Mouse (Mus musculus): Measurements from ENCODE around the gene Vav3. TPM values are rescaled to one million over a fixed set of nuclear protein-coding genes. Genes with fewer than 3 reads are reported as not detected.

The Vav3 gene
- polyA plus RNA-seq, 1 experiment from 2014 or later, result 11.3 TPM

GRCm38 (mm10) chr3:109602753-109603152 lies 262.3 kb downstream of the Vav3 start:
- Histone ChIP-seq H3K27ac (replicated peaks) (no peak overlapping the region), H3K9me3 (replicated peaks) (no peaks in the 10 kb centered on the region), H3K4me3 (replicated peaks) (no peak overlapping the region), H3K36me3 (no peaks in the 10 kb centered on the region), H3K27me3 (replicated peaks) (no peaks in the 10 kb centered on the region), H3K9ac (replicated peaks) (no peak overlapping the region), H3K4me2 (no peak overlapping the region), H3K4me1 (no peaks in the 10 kb centered on the region)
- ATAC-seq (ENCODE audit: low FRiP score), result no peak
- 66% methylated on average over 1 of the region's 1 CpGs for WGBS

GRCm38 (mm10) chr3:109606121-109606520 lies 265.7 kb downstream of the Vav3 start:
- H3K36me3 ChIP-seq, result no peaks in the 10 kb centered on the region
- H3K4me1 ChIP-seq, result no peaks in the 10 kb centered on the region
- ATAC-seq (ENCODE audit: low FRiP score), result no peak
- no peak overlapping the region for H3K4me3 ChIP-seq (replicated peaks)
- 83% methylated on average over 2 of the region's 2 CpGs for WGBS
- no peaks in the 10 kb centered on the region for H3K27me3 ChIP-seq (replicated peaks)
- no peaks in the 10 kb centered on the region for H3K9me3 ChIP-seq (replicated peaks)
- no peak overlapping the region for H3K4me2 ChIP-seq
- no peak overlapping the region for H3K27ac ChIP-seq (replicated peaks)
- H3K9ac ChIP-seq (replicated peaks), result no peak overlapping the region

- Histone ChIP-seq H3K27ac (replicated peaks) (no peak overlapping the region), H3K9me3 (replicated peaks) (no peaks in the 10 kb centered on the region), H3K9ac (replicated peaks) (no peak overlapping the region), H3K4me2 (no peak overlapping the region), H3K36me3 (no peaks in the 10 kb centered on the region), H3K4me3 (replicated peaks) (no peak overlapping the region), H3K27me3 (replicated peaks) (no peaks in the 10 kb centered on the region), H3K4me1 (no peaks in the 10 kb centered on the region)
- ATAC-seq (ENCODE audit: low FRiP score), result no peak
- 73% methylated on average over 3 of the region's 3 CpGs for WGBS
These were observed 281.3 kb downstream of the Vav3 start for GRCm38 (mm10) chr3:109621721-109622120.

- Histone ChIP-seq H3K9ac (replicated peaks) (no peak overlapping the region), H3K27ac (replicated peaks) (no peak overlapping the region), H3K4me2 (no peak overlapping the region), H3K4me3 (replicated peaks) (no peak overlapping the region), H3K9me3 (replicated peaks) (no peaks in the 10 kb centered on the region), H3K4me1 (no peaks in the 10 kb centered on the region), H3K27me3 (replicated peaks) (no peaks in the 10 kb centered on the region), H3K36me3 (no peaks in the 10 kb centered on the region)
- ATAC-seq (ENCODE audit: low FRiP score), result no peak
- 71% methylated on average over 1 of the region's 1 CpGs for WGBS
These were observed 281.9 kb downstream of the Vav3 start for GRCm38 (mm10) chr3:109622361-109622760.

- no peak overlapping the region for H3K27ac ChIP-seq (replicated peaks)
- no peak for ATAC-seq (ENCODE audit: low FRiP score)
- WGBS, result 61% methylated on average over 1 of the region's 1 CpGs
- H3K9me3 ChIP-seq (replicated peaks), result no peaks in the 10 kb centered on the region
- no peaks in the 10 kb centered on the region for H3K4me1 ChIP-seq
- no peak overlapping the region for H3K4me3 ChIP-seq (replicated peaks)
- H3K9ac ChIP-seq (replicated peaks), result no peak overlapping the region
- H3K27me3 ChIP-seq (replicated peaks), result no peaks in the 10 kb centered on the region
- H3K4me2 ChIP-seq, result no peak overlapping the region
- H3K36me3 ChIP-seq, result no peaks in the 10 kb centered on the region
These were observed 282.4 kb downstream of the Vav3 start for GRCm38 (mm10) chr3:109622816-109623215.

- Histone ChIP-seq H3K27ac (replicated peaks) (no peak overlapping the region), H3K9ac (replicated peaks) (no peak overlapping the region), H3K4me3 (replicated peaks) (no peak overlapping the region), H3K9me3 (replicated peaks) (no peaks in the 10 kb centered on the region), H3K36me3 (no peaks in the 10 kb centered on the region), H3K4me2 (no peak overlapping the region), H3K27me3 (replicated peaks) (no peaks in the 10 kb centered on the region), H3K4me1 (no peaks in the 10 kb centered on the region)
- ATAC-seq (ENCODE audit: low FRiP score), result no peak
- WGBS, result 46% methylated on average over 2 of the region's 2 CpGs
These were observed 283.3 kb downstream of the Vav3 start for GRCm38 (mm10) chr3:109623770-109624169.

- Histone ChIP-seq H3K27me3 (replicated peaks) (no peaks in the 10 kb centered on the region), H3K4me3 (replicated peaks) (no peak overlapping the region), H3K9me3 (replicated peaks) (no peaks in the 10 kb centered on the region), H3K36me3 (no peaks in the 10 kb centered on the region), H3K27ac (replicated peaks) (no peak overlapping the region), H3K9ac (replicated peaks) (no peak overlapping the region), H3K4me2 (no peak overlapping the region), H3K4me1 (0 out of 2 replicates have a peak, but pooled peaks cover 3% of the 10 kb centered on the region)
- WGBS, result 65% methylated on average over 4 of the region's 4 CpGs
- no peak for ATAC-seq (ENCODE audit: low FRiP score)
These were observed 295.6 kb downstream of the Vav3 start for GRCm38 (mm10) chr3:109636045-109636444.

- WGBS, result 30% methylated on average over 1 of the region's 1 CpGs
- Histone ChIP-seq H3K4me3 (replicated peaks) (no peak overlapping the region), H3K9me3 (replicated peaks) (no peaks in the 10 kb centered on the region), H3K4me2 (no peak overlapping the region), H3K9ac (replicated peaks) (no peak overlapping the region), H3K27me3 (replicated peaks) (no peaks in the 10 kb centered on the region), H3K4me1 (0 out of 2 replicates have a peak, but pooled peaks cover 3% of the 10 kb centered on the region), H3K27ac (replicated peaks) (no peak overlapping the region), H3K36me3 (no peaks in the 10 kb centered on the region)
- no peak for ATAC-seq (ENCODE audit: low FRiP score)
These were observed 298.9 kb downstream of the Vav3 start for GRCm38 (mm10) chr3:109639386-109639785.

GRCm38 (mm10) chr3:109640796-109641195 lies 300.3 kb downstream of the Vav3 start:
- no peak overlapping the region for H3K4me2 ChIP-seq
- H3K9me3 ChIP-seq (replicated peaks), result no peaks in the 10 kb centered on the region
- no peak overlapping the region for H3K27ac ChIP-seq (replicated peaks)
- no peak overlapping the region for H3K4me3 ChIP-seq (replicated peaks)
- 0 out of 2 replicates have a peak, but pooled peaks cover 3% of the 10 kb centered on the region for H3K4me1 ChIP-seq
- no peak overlapping the region for H3K9ac ChIP-seq (replicated peaks)
- no peaks in the 10 kb centered on the region for H3K36me3 ChIP-seq
- H3K27me3 ChIP-seq (replicated peaks), result no peaks in the 10 kb centered on the region
- ATAC-seq (ENCODE audit: low FRiP score), result no peak
- WGBS, result 92% methylated on average over 4 of the region's 4 CpGs

- Histone ChIP-seq H3K4me3 (replicated peaks) (no peak overlapping the region), H3K9ac (replicated peaks) (no peak overlapping the region), H3K27ac (replicated peaks) (no peak overlapping the region), H3K4me2 (no peak overlapping the region), H3K9me3 (replicated peaks) (no peaks in the 10 kb centered on the region), H3K36me3 (no peaks in the 10 kb centered on the region), H3K4me1 (no peaks in the 10 kb centered on the region), H3K27me3 (replicated peaks) (no peaks in the 10 kb centered on the region)
- no peak for ATAC-seq (ENCODE audit: low FRiP score)
- WGBS, result 86% methylated on average over 2 of the region's 2 CpGs
These were observed 307.8 kb downstream of the Vav3 start for GRCm38 (mm10) chr3:109648242-109648641.

- Histone ChIP-seq H3K4me1 (no peaks in the 10 kb centered on the region), H3K27me3 (replicated peaks) (no peaks in the 10 kb centered on the region), H3K9me3 (replicated peaks) (no peaks in the 10 kb centered on the region), H3K4me2 (no peak overlapping the region), H3K4me3 (replicated peaks) (no peak overlapping the region), H3K36me3 (no peaks in the 10 kb centered on the region), H3K27ac (replicated peaks) (no peak overlapping the region), H3K9ac (replicated peaks) (no peak overlapping the region)
- WGBS, result 83% methylated on average over 3 of the region's 3 CpGs
- no peak for ATAC-seq (ENCODE audit: low FRiP score)
These were observed 311.0 kb downstream of the Vav3 start for GRCm38 (mm10) chr3:109651479-109651878.

GRCm38 (mm10) chr3:109652860-109653631 lies 312.6 kb downstream of the Vav3 start:
- Histone ChIP-seq H3K36me3 (no peaks in the 10 kb centered on the region), H3K27me3 (replicated peaks) (no peaks in the 10 kb centered on the region), H3K9ac (replicated peaks) (no peak overlapping the region), H3K9me3 (replicated peaks) (no peaks in the 10 kb centered on the region), H3K4me1 (no peaks in the 10 kb centered on the region), H3K27ac (replicated peaks) (no peak overlapping the region), H3K4me2 (no peak overlapping the region), H3K4me3 (replicated peaks) (no peak overlapping the region)
- ATAC-seq (ENCODE audit: low FRiP score), result no peak
- 48% methylated on average over 12 of the region's 12 CpGs for WGBS
